25 mouse cellular contexts compared by ENCODE assay signal in the genomic region with DNA sequence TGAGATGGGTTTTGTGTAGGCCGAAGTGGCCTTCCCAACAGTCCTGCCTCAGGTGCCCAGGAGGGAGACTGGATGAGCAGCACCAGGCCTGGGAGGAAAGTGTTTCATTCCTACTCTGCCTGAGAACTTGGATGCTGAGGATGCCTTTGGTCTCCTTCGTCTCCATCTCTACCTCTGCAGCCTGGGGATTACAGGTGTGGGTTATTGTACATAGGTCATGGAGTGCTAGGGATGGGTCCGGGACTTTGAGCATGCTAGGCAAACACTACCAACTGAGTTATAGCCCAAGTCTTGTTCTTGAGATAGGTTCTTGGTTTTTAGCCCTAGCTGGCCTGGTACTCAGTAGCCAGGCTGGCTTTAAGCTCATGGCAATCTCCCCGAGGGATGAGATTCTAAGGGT.
"Had no signal": no experiment of that assay in that cellular context is flagged by ENCODE, and none has a peak within 500 bp of the region (broad histone marks: within the 10 kb centered on the region; RNA-seq: fewer than 3 reads in every experiment).

No protein-coding gene starts in this region.

- H3K4me1 ChIP-seq: embryonic facial prominence, embryonic 10.5 days; embryonic facial prominence, embryonic 12.5 days; embryonic facial prominence, embryonic 13.5 days; embryonic facial prominence, embryonic 15.5 days; forebrain, embryonic 10.5 days; forebrain, embryonic 12.5 days; forebrain, embryonic 15.5 days had no signal

- H3K4me3 ChIP-seq: embryonic facial prominence, embryonic 10.5 days; embryonic facial prominence, embryonic 12.5 days; embryonic facial prominence, embryonic 13.5 days; embryonic facial prominence, embryonic 15.5 days; erythroblast, embryonic 14.5 days; forebrain, embryonic 10.5 days; forebrain, embryonic 12.5 days; forebrain, embryonic 13.5 days; forebrain, embryonic 15.5 days; gastrocnemius, adult 2 months; heart, adult 2 months had no signal

- H3K9me3 ChIP-seq: embryonic facial prominence, embryonic 10.5 days; embryonic facial prominence, embryonic 12.5 days; embryonic facial prominence, embryonic 13.5 days; embryonic facial prominence, embryonic 15.5 days; forebrain, embryonic 10.5 days; forebrain, embryonic 12.5 days; forebrain, embryonic 13.5 days; forebrain, embryonic 15.5 days had no signal

- H3K27me3 ChIP-seq: embryonic facial prominence, embryonic 12.5 days; embryonic facial prominence, embryonic 13.5 days; embryonic facial prominence, embryonic 15.5 days; forebrain, embryonic 12.5 days; forebrain, embryonic 13.5 days; forebrain, embryonic 15.5 days had no signal

- H3K27ac ChIP-seq: embryonic facial prominence, embryonic 10.5 days; embryonic facial prominence, embryonic 12.5 days; embryonic facial prominence, embryonic 13.5 days; embryonic facial prominence, embryonic 15.5 days; forebrain, embryonic 10.5 days; forebrain, embryonic 12.5 days; forebrain, embryonic 13.5 days; forebrain, embryonic 15.5 days; gastrocnemius, adult 2 months; heart, adult 2 months had no signal

- DNase-seq: cerebellum, adult 8-10 months; cerebellum, adult 9-10 months; cerebellum, adult 9-11 months; cerebellum, postnatal 10 days; cerebellum, postnatal 14 days; cerebellum, postnatal 25 days; cerebellum, postnatal 36 days; embryo, embryonic 11 days; forebrain, postnatal 0 days; gastrocnemius, adult 2 months; gastrocnemius, postnatal 10 days; gastrocnemius, postnatal 14 days; gastrocnemius, postnatal 25 days; gastrocnemius, postnatal 36 days; heart, adult 18-20 months; heart, adult 2 months had no signal

- H3K36me3 ChIP-seq: embryonic facial prominence, embryonic 15.5 days; forebrain, embryonic 12.5 days; forebrain, embryonic 15.5 days had no signal
